Mouse (Mus musculus): Measurements from ENCODE around the gene Sdccag8. TPM values are rescaled to one million over a fixed set of nuclear protein-coding genes. Genes with fewer than 3 reads are reported as not detected.

The Sdccag8 gene
- total RNA-seq, 2 experiments from 2014 or later: 9.8 to 12.7 TPM

GRCm38 (mm10) chr1:176980801-176981400, 166.4 kb downstream of the Sdccag8 start:
- DNase-seq (ENCODE audit: low spot score in 2 of 2): no peak

GRCm38 (mm10) chr1:176981511-176981910, 167.1 kb downstream of the Sdccag8 start:
- no peak for DNase-seq (ENCODE audit: low spot score in 2 of 2)

GRCm38 (mm10) chr1:176982671-176983070, 168.2 kb downstream of the Sdccag8 start:
- DNase-seq (ENCODE audit: low spot score in 2 of 2): no peak

GRCm38 (mm10) chr1:176985691-176986090, 171.2 kb downstream of the Sdccag8 start:
- DNase-seq (ENCODE audit: low spot score in 2 of 2): no peak

GRCm38 (mm10) chr1:176986275-176986674, 171.8 kb downstream of the Sdccag8 start:
- no peak for DNase-seq (ENCODE audit: low spot score in 2 of 2)

- no peak for DNase-seq (ENCODE audit: low spot score in 2 of 2)
Measured at GRCm38 (mm10) chr1:176986990-176987740, 172.7 kb downstream of the Sdccag8 start.

- DNase-seq (ENCODE audit: low spot score in 2 of 2): no peak
Measured at GRCm38 (mm10) chr1:176991473-176991872, 177.0 kb downstream of the Sdccag8 start.

- no peak for DNase-seq (ENCODE audit: low spot score in 2 of 2)
Measured at GRCm38 (mm10) chr1:176992517-176992916, 178.1 kb downstream of the Sdccag8 start.

GRCm38 (mm10) chr1:176993141-176994010, 178.9 kb downstream of the Sdccag8 start:
- no peak for DNase-seq (ENCODE audit: low spot score in 2 of 2)

GRCm38 (mm10) chr1:176994087-176994486, 179.6 kb downstream of the Sdccag8 start:
- no peak for DNase-seq (ENCODE audit: low spot score in 2 of 2)

- DNase-seq (ENCODE audit: low spot score in 2 of 2): no peak
Measured at GRCm38 (mm10) chr1:176994707-176995418, 180.4 kb downstream of the Sdccag8 start.

- DNase-seq (ENCODE audit: low spot score in 2 of 2): no peak
Measured at GRCm38 (mm10) chr1:176995419-176995775, 180.9 kb downstream of the Sdccag8 start.

- DNase-seq (ENCODE audit: low spot score in 2 of 2): no peak
Measured at GRCm38 (mm10) chr1:176996166-176996565, 181.7 kb downstream of the Sdccag8 start.

- peak; percentile 56 to 68 for DNase-seq (ENCODE audit: low spot score in 2 of 2)
Measured at GRCm38 (mm10) chr1:176996630-176997201, 182.3 kb downstream of the Sdccag8 start.

- DNase-seq (ENCODE audit: low spot score in 2 of 2): no peak
Measured at GRCm38 (mm10) chr1:176997254-176997653, 182.8 kb downstream of the Sdccag8 start.

GRCm38 (mm10) chr1:176997711-176998689, 183.5 kb downstream of the Sdccag8 start:
- DNase-seq (ENCODE audit: low spot score in 2 of 2): no peak

GRCm38 (mm10) chr1:176999011-176999410, 184.6 kb downstream of the Sdccag8 start:
- DNase-seq (ENCODE audit: low spot score in 2 of 2): peak; percentile 62 to 70

GRCm38 (mm10) chr1:177002951-177003350, 188.5 kb downstream of the Sdccag8 start:
- no peak for DNase-seq (ENCODE audit: low spot score in 2 of 2)

GRCm38 (mm10) chr1:177004041-177004741, 189.7 kb downstream of the Sdccag8 start:
- DNase-seq (ENCODE audit: low spot score in 2 of 2): no peak
